19 mouse cellular contexts compared by ENCODE assay signal in the genomic region with DNA sequence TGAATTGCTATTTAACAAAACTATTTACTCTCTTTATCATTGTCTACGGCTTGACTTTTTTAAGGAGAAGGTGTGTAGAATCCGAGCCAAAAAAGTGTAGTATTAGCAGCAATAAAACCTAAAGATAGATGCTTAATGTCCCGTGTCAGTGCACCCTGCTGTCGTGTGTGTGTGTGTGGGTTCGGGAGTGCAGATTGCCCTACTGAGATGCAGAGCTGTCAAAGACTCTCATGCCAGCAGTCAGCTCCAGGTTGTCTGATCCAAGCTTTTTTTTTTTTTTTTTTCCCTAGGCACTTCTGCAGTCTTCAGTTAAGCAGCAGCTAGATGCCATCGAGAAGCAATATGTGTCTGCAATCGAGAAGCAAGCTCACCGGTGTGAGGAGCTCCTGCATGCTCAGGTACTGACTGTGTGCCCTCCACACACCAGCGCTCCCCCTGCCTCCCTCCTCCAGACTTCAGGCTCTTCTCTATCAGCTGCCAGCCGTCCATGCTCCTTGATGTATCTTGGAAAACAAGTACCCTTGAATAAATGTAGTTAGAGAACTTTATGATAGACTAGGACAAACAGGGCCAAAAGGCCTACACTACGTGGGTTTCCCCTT.
DNase-seq lines count a peak whose midpoint lies in the region; ATAC-seq and TF ChIP-seq lines count a peak whose summit lies in the region.
"Had no signal": no experiment of that assay in that cellular context is flagged by ENCODE, and none has a peak within 500 bp of the region (broad histone marks: within the 10 kb centered on the region; RNA-seq: fewer than 3 reads in every experiment).

No protein-coding gene starts in this region.

- no peak overlapping the region for H3K4me3 ChIP-seq in forebrain, postnatal 0 days (ENCODE audit: low read depth, low read length)
- no peak overlapping the region for H3K4me3 ChIP-seq in forebrain, embryonic 15.5 days
- H3K4me3 ChIP-seq in kidney, postnatal 0 days (replicated peaks; ENCODE audit: low read depth, low read length), result no peak overlapping the region
- H3K4me3 ChIP-seq: forebrain, embryonic 12.5 days; liver, embryonic 12.5 days; midbrain, embryonic 15.5 days; neural tube, embryonic 12.5 days had no signal

- DNase-seq in forebrain, postnatal 0 days, result no peak
- DNase-seq in kidney, postnatal 0 days (ENCODE audit: low spot score), result peak; percentile 40
- DNase-seq in kidney, postnatal 25 days, result no peak
- DNase-seq in brain, embryonic 14.5 days (ENCODE audit: low read depth), result peak; percentile 13
- DNase-seq in cerebellum, postnatal 25 days, result peak; percentile 24 to 37
- no peak for DNase-seq in urinary bladder, postnatal 4 days (ENCODE audit: low spot score in 2 of 2)
- DNase-seq in frontal cortex, postnatal 25 days (ENCODE audit: low spot score in 2 of 2), result no peak
- DNase-seq: adrenal gland, postnatal 10 days; B cell, adult 2 months; kidney, postnatal 10 days; lung, embryonic 14.5 days; right cerebral cortex, postnatal 25 days had no signal

- H3K27me3 ChIP-seq in forebrain, postnatal 0 days (ENCODE audit: insufficient read depth, low read length), result no peaks in the 10 kb centered on the region
- H3K27me3 ChIP-seq in forebrain, embryonic 15.5 days, result no peaks in the 10 kb centered on the region
- H3K27me3 ChIP-seq in kidney, postnatal 0 days (ENCODE audit: insufficient read depth, low read length), result no peaks in the 10 kb centered on the region
- H3K27me3 ChIP-seq: forebrain, embryonic 12.5 days; liver, embryonic 12.5 days; midbrain, embryonic 15.5 days; neural tube, embryonic 12.5 days had no signal

- H3K27ac ChIP-seq in forebrain, postnatal 0 days (ENCODE audit: low read depth, low read length), result no peak overlapping the region
- no peak overlapping the region for H3K27ac ChIP-seq in forebrain, embryonic 15.5 days (replicated peaks)
- H3K27ac ChIP-seq in kidney, postnatal 0 days, result no peak overlapping the region
- H3K27ac ChIP-seq: liver, embryonic 12.5 days; macrophage; midbrain, embryonic 15.5 days; neural tube, embryonic 12.5 days had no signal

- peak; percentile 34; the same call in 1 of the 2 replicates for ATAC-seq in forebrain, postnatal 0 days
- ATAC-seq in forebrain, embryonic 15.5 days (replicated peaks), result no peak
- ATAC-seq in kidney, postnatal 0 days (replicated peaks; ENCODE audit: low FRiP score, low read depth), result no peak
- ATAC-seq: liver, embryonic 12.5 days; midbrain, embryonic 15.5 days had no signal

- WGBS in forebrain, postnatal 0 days, result 60% methylated on average over 11 of the region's 11 CpGs
- WGBS in forebrain, embryonic 15.5 days, result 63% methylated on average over 11 of the region's 11 CpGs
- 23% methylated on average over 11 of the region's 11 CpGs for WGBS in kidney, postnatal 0 days

- H3K9me3 ChIP-seq in forebrain, postnatal 0 days (ENCODE audit: low read length), result no peaks in the 10 kb centered on the region
- no peaks in the 10 kb centered on the region for H3K9me3 ChIP-seq in forebrain, embryonic 15.5 days
- no peaks in the 10 kb centered on the region for H3K9me3 ChIP-seq in kidney, postnatal 0 days (replicated peaks; ENCODE audit: low read length)
- H3K9me3 ChIP-seq: forebrain, embryonic 12.5 days; liver, embryonic 12.5 days; midbrain, embryonic 15.5 days; neural tube, embryonic 12.5 days had no signal

- no peaks in the 10 kb centered on the region for H3K4me1 ChIP-seq in forebrain, postnatal 0 days (ENCODE audit: insufficient read depth)
- H3K4me1 ChIP-seq in forebrain, embryonic 15.5 days, result peaks cover 5% of the 10 kb centered on the region
- H3K4me1 ChIP-seq in kidney, postnatal 0 days (replicated peaks; ENCODE audit: insufficient read depth, low read length), result no peaks in the 10 kb centered on the region
- H3K4me1 ChIP-seq: liver, embryonic 12.5 days; midbrain, embryonic 15.5 days had no signal

- H3K9ac ChIP-seq in forebrain, postnatal 0 days, result no peak overlapping the region
- no peak overlapping the region for H3K9ac ChIP-seq in forebrain, embryonic 15.5 days (replicated peaks)
- H3K9ac ChIP-seq in kidney, postnatal 0 days (ENCODE audit: low read depth, low read length), result no peak overlapping the region
- H3K9ac ChIP-seq: forebrain, embryonic 12.5 days; liver, embryonic 12.5 days; lung, embryonic 14.5 days; midbrain, embryonic 15.5 days; neural tube, embryonic 12.5 days had no signal

- no peak overlapping the region for H3K4me2 ChIP-seq in forebrain, postnatal 0 days (ENCODE audit: low read depth)
- no peak overlapping the region for H3K4me2 ChIP-seq in forebrain, embryonic 15.5 days (replicated peaks)
- H3K4me2 ChIP-seq in kidney, postnatal 0 days (ENCODE audit: low read length), result no peak overlapping the region
- H3K4me2 ChIP-seq: forebrain, embryonic 12.5 days; heart, embryonic 11.5 days; liver, embryonic 12.5 days; lung, embryonic 14.5 days; midbrain, embryonic 15.5 days; neural tube, embryonic 12.5 days had no signal

- no peak for TF ChIP-seq CTCF in forebrain, postnatal 0 days (IDR thresholded peaks at IDR 0.05; ENCODE audit: low read depth)
- no peak for TF ChIP-seq CTCF in kidney, postnatal 0 days (IDR thresholded peaks at IDR 0.05; ENCODE audit: low read depth)
- no peak for TF ChIP-seq CTCF in brain, embryonic 14.5 days (IDR thresholded peaks at IDR 0.05; ENCODE audit: borderline replicate concordance, extremely low read depth, insufficient read depth, insufficient read length)

- H3K36me3 ChIP-seq in forebrain, postnatal 0 days (ENCODE audit: insufficient read depth), result no peaks in the 10 kb centered on the region
- no peaks in the 10 kb centered on the region for H3K36me3 ChIP-seq in forebrain, embryonic 15.5 days
- no peaks in the 10 kb centered on the region for H3K36me3 ChIP-seq in kidney, postnatal 0 days (ENCODE audit: insufficient read depth, low read length)
- H3K36me3 ChIP-seq: forebrain, embryonic 12.5 days; liver, embryonic 12.5 days; midbrain, embryonic 15.5 days; neural tube, embryonic 12.5 days had no signal

- no peak for TF ChIP-seq POLR2A in brain, embryonic 14.5 days (IDR thresholded peaks at IDR 0.05; ENCODE audit: borderline replicate concordance, extremely low read depth, insufficient read depth, insufficient read length, poor library complexity, severe bottlenecking)

Comparison
In these comparisons a context has a peak if more than half of its experiments do, and no peak if none do; other contexts are left out.
1. DNase-seq: peak in kidney, postnatal 0 days (single experiment), brain, embryonic 14.5 days (single experiment) and cerebellum, postnatal 25 days (2 of 2); none in forebrain, postnatal 0 days (single experiment), kidney, postnatal 25 days (0 of 2), urinary bladder, postnatal 4 days (0 of 2) and frontal cortex, postnatal 25 days (0 of 2).